Mouse (Mus musculus): ENCODE measurements at regions not wholly inside any gene's neighbourhood (a gene's known extent, or its start where the extent isn't known, plus 50 kb on each side); places are given as distances from the start of the nearest gene placed in this dataset.
A peak's percentile ranks its signal among the peaks of the same experiment; 100 is the strongest.

- DNase-seq (ENCODE audit: low read depth, low spot score) = peak; percentile 59
These were observed 50.9 kb upstream of the Lmo4 start for GRCm38 (mm10) chr3:144255596-144256550.

Measured in 3T3-L1 (cell line).